Mouse (Mus musculus): ENCODE measurements around the gene Pfdn5.

- TF ChIP-seq CTCF (IDR thresholded peaks at IDR 0.05; ENCODE audit: low read depth, low read length) (no peak), GATA1 (IDR thresholded peaks at IDR 0.05; ENCODE audit: borderline replicate concordance, low read length) (no peak), TAL1 (conservative IDR thresholded peaks at IDR 0.05; ENCODE audit: low read depth, low read length) (no peak), POLR2AphosphoS5 (IDR thresholded peaks at IDR 0.05; ENCODE audit: insufficient replicate concordance, low read depth, low read length) (no peak)
Measured at GRCm38 (mm10) chr15:102362648-102363047, 36.7 kb downstream of the Pfdn5 start.
